Mouse (Mus musculus) testis, adult 2 months (tissue): ENCODE results near the gene Thsd4. TPM values are rescaled to one million over a fixed set of nuclear protein-coding genes. Genes with fewer than 3 reads are reported as not detected.

Experiments
- H3K27ac ChIP-seq: fragments of 200-500 bp; 2 replicates; pipeline ENCODE4 v1.5.1; 2012; ENCODE audit warnings: low read depth, low read length; ENCODE audit not compliant: control insufficient read depth, insufficient read depth
- H3K27me3 ChIP-seq: fragments of 200-500 bp; 2 replicates; pipeline ENCODE4 v1.6.1; 2012; ENCODE audit warnings: mild to moderate bottlenecking, low read length, moderate library complexity; ENCODE audit not compliant: control insufficient read depth, insufficient read depth
- H3K36me3 ChIP-seq: fragments of 200-500 bp; 2 replicates; pipeline ENCODE4 v1.6.1; 2012; ENCODE audit warnings: mild to moderate bottlenecking, low read length; ENCODE audit not compliant: control insufficient read depth, insufficient read depth
- H3K4me1 ChIP-seq: fragments of 200-500 bp; 2 replicates; pipeline ENCODE4 v1.6.1; 2012; ENCODE audit warnings: low read length; ENCODE audit not compliant: control insufficient read depth, insufficient read depth
- H3K4me3 ChIP-seq: fragments of 200-500 bp; 2 replicates; pipeline ENCODE4 v1.5.1; 2012; ENCODE audit warnings: low read depth, mild to moderate bottlenecking, low read length, moderate library complexity, mixed read lengths; ENCODE audit not compliant: control insufficient read depth
- CTCF ChIP-seq: fragments of 200-500 bp; IDR thresholded peaks from 2 replicates; pipeline ENCODE4 v1.5.1; 2012; ENCODE audit warnings: low read depth, mild to moderate bottlenecking, inconsistent platforms, low read length, moderate library complexity; ENCODE audit not compliant: control insufficient read depth, insufficient read depth, insufficient replicate concordance
- POLR2A ChIP-seq: fragments of 200-500 bp; IDR thresholded peaks from 2 replicates; pipeline ENCODE4 v1.6.1; 2012; ENCODE audit warnings: low read depth, mild to moderate bottlenecking, inconsistent platforms, low read length, moderate library complexity; ENCODE audit not compliant: control insufficient read depth
- polyA plus RNA-seq: library from polyadenylated mRNA; depleted of rRNA; stranded (reverse); fragments of >200 nt; gene quantifications from 2 replicates; pipeline ENCODE4 v1.2.3, GENCODE M21; 2012

The Thsd4 gene
- polyA plus RNA-seq, 1 experiment: 1.4 TPM

DNA sequence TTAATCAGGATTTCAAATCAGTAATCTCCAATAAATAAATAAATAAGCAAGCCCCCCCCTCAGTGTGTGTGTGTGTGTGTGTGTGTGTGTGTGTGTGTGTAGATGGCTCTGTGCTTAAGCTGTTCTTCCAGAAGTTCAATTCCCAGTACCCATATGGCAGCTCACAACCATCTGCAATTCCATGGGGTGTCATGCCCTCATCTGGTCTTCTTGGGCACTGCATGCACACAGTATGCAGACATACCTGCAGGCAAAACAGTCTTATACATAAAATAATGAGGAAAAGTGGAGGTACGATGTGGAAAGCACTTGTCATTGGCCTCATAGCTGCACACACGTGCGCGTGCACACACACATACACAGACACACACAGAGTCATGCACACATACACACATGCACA, 29.4 kb upstream of the Thsd4 start:
- H3K36me3 ChIP-seq: no peaks in the 10 kb centered on the region
- H3K27me3 ChIP-seq: no peaks in the 10 kb centered on the region
- no peak overlapping the region for H3K4me3 ChIP-seq
- TF ChIP-seq POLR2A (no peak), CTCF (no peak)
- no peak overlapping the region for H3K27ac ChIP-seq
- peaks cover 2% of the 10 kb centered on the region; the same call in 1 of the 2 replicates for H3K4me1 ChIP-seq

DNA sequence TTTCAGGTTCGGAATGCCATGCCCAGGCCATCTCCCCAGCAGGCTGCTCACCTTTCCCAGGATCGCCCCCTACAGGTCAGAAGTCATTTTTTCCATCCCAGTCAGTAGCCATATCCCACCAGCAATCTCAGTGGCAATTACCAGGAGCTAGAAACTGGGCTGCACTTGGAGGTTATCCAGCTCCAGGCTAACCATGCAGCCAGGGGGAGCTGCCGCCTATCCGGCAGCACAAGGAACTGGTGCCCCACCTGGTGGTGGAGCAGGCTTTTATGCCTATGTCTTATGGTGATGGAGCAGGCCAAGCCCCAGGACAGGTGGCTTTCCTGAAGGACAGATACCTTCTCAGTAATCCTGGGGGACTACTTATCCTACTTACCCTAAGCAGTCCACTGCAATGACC, 26.3 kb upstream of the Thsd4 start:
- Histone ChIP-seq H3K27me3 (no peaks in the 10 kb centered on the region), H3K36me3 (no peaks in the 10 kb centered on the region), H3K4me1 (peaks cover 2% of the 10 kb centered on the region; the same call in 1 of the 2 replicates), H3K27ac (no peak overlapping the region), H3K4me3 (no peak overlapping the region)
- peak; percentile 22; the same call in 1 of the 2 replicates for TF ChIP-seq CTCF
- no peak for TF ChIP-seq POLR2A

DNA sequence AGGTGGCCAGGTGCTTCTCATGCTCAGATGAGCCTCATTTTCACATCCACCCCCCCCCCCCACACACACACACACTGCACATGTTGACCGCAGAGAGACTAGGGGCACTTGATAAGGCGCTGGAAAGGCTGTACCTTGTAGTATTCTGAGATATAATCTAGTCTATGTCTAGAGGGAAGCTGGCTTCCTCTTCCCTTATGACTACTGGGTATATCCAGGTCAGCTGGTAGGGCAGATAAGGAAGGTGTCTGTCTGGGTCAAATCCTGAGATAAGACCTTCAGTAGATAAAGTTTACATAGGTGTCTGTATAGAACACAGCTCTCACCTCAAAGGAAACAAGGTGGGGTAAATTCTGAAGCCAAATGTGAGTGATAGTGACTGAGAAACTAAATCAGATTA, 24.3 kb upstream of the Thsd4 start:
- Histone ChIP-seq H3K36me3 (no peaks in the 10 kb centered on the region), H3K27ac (no peak overlapping the region), H3K27me3 (no peaks in the 10 kb centered on the region), H3K4me1 (peaks cover 2% of the 10 kb centered on the region; the same call in 1 of the 2 replicates), H3K4me3 (no peak overlapping the region)
- no peak for TF ChIP-seq CTCF
- no peak for TF ChIP-seq POLR2A

DNA sequence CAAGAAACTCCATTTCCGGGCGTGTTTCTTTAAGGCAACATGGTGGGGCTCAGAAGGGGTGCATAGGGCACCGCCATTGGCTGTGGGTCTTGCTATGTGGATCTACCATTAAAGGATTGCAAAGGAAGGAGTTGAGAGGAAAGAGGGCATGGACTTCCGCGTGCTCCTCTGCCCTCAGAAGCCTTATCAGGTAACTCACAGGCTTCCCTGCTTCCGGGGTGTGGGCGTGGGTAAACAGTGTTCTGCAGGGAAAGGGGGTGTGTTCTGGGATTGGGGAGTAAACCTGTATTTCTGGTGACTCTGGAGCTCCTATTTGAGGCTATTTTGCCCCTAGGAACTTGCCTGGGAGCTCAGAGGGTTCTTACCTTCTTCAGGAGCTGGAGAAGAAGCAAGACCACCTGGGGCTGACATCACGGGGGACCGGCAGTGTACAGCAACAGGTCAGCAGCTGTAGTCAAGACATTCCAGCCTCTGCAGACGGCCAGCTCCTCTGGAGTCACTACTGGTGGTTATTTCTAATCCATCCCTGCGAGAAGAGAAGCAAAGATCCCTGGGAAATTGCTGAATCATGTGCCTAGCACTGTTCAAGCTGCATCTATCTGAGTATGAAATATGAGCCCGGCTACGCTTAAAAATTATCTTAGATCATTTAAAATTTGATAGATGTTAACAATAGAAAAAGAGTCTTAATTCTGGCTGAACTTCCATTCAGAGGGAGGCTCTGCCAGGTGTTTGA, 23.7 kb upstream of the Thsd4 start:
- Histone ChIP-seq H3K27me3 (no peaks in the 10 kb centered on the region), H3K4me1 (peaks cover 2% of the 10 kb centered on the region; the same call in 1 of the 2 replicates), H3K36me3 (no peaks in the 10 kb centered on the region), H3K4me3 (no peak overlapping the region), H3K27ac (no peak overlapping the region)
- TF ChIP-seq POLR2A (no peak), CTCF (no peak)

DNA sequence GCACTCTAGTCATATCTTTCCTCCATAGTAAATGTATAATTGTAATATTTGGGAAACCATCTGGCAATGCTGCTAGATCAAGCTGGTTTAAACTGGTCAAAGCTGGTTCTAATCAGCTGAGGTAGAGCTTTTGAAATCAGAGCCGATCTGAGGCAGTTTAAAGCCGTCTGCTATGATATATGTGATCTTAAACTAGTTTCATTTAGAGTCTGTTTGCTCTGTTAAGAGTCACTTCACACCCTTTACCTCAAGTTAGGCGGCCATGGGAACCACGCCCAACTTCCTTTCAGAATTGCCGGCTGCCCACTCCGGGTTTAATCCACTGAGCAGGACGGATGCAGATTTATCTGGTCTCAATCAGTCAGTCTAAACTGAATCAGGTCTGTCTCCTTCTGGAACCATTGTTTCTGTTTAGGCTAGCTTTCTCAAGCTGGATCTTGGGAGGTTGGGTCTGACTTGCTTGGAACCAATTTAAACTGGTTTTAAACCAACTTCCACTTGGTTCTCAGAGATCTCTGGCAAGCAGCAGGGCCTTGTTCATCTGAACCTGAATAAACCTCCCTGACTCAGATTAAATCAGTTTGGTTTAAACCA, 21.7 kb upstream of the Thsd4 start:
- H3K4me1 ChIP-seq: peaks cover 2% of the 10 kb centered on the region; the same call in 1 of the 2 replicates
- no peak overlapping the region for H3K27ac ChIP-seq
- H3K4me3 ChIP-seq: no peak overlapping the region
- no peaks in the 10 kb centered on the region for H3K36me3 ChIP-seq
- no peaks in the 10 kb centered on the region for H3K27me3 ChIP-seq
- TF ChIP-seq POLR2A (no peak), CTCF (no peak)

DNA sequence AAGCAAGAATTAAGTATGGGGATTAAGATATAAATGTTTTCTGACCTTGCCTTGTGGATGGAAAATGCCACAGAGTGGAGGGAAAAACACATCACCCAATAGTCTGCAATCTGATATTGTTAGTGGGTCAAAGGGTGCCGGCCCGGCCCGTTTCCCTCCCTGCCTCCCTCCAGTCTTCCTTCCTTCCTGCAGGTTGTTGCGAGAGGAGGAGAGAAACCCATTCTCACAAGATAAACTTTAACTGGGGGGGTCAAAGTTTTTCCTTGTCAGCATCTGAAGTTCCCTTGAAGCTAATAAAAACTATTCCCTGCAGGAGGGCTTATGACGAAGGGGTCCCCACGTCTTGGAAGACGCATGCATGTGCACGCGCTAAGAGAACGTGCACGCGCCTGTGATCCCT, 8.5 kb upstream of the Thsd4 start:
- Histone ChIP-seq H3K4me1 (no peaks in the 10 kb centered on the region), H3K4me3 (no peak overlapping the region), H3K27ac (no peak overlapping the region), H3K27me3 (no peaks in the 10 kb centered on the region), H3K36me3 (no peaks in the 10 kb centered on the region)
- TF ChIP-seq CTCF: no peak
- TF ChIP-seq POLR2A: no peak

DNA sequence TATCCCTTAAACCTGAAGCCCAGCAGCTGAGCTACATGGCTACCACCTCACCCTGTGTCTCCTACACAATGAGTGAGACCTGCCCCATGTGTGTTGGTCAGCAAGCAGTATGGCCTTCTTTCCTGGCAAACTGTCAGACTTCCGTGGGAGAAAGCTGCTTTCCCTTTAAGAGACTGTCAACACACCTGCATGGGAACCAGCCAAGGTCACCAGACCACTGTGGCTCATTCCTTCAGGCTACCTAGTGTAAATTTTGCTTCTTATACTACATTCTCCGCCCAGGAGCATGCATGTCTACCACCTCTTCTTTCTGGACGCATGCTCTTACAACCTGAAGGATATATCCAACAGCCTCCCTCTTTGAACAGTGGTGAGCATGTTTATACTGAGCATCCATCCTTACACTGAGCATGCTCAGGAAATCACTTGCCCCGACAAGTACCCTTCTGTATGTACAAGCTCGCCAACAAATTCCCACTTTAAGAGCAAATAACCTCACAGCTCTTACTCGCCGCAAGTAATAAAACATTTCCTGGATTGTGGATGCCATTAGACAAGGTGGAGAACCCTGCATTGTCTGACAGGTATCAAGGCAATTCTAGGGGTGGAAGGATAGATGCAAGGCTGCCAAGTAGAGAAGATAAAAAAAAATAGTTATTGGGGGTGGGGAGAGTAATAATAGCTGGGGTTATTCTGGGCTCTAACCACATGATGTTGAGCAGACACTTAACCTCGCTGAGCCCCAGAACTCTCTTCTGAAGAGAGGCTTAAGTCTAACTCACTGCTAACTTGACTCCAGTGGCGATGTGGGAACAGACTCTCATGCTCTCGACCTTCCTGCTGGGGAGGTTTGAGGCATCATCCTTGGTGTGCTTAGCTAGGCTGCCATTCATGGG, 7.8 kb upstream of the Thsd4 start:
- Histone ChIP-seq H3K36me3 (no peaks in the 10 kb centered on the region), H3K27me3 (no peaks in the 10 kb centered on the region), H3K4me1 (no peaks in the 10 kb centered on the region), H3K4me3 (no peak overlapping the region), H3K27ac (no peak overlapping the region)
- no peak for TF ChIP-seq POLR2A
- TF ChIP-seq CTCF: no peak
